Mouse (Mus musculus) heart, adult 2 months (tissue): ENCODE measurements at regions not wholly inside any gene's neighbourhood (a gene's known extent, or its start where the extent isn't known, plus 50 kb on each side); places are given as distances from the start of the nearest gene placed in this dataset.

ENCODE experiments used
- DNase-seq, 2 experiments: peaks; one replicate each; pipeline ENCODE4 v3.0.0; 2021
- H3K27ac ChIP-seq: fragments of 200-600 bp; 2 replicates; pipeline ENCODE4 v1.8.1; 2022
- H3K27me3 ChIP-seq: fragments of 200-500 bp; 2 replicates; pipeline ENCODE4 v1.6.1; 2012; ENCODE audit warnings: mild to moderate bottlenecking, low read length, inconsistent platforms, mixed read lengths; ENCODE audit not compliant: control insufficient read depth, insufficient read depth
- H3K36me3 ChIP-seq: fragments of 200-500 bp; 2 replicates; pipeline ENCODE4 v1.6.1; 2012; ENCODE audit warnings: low read length, inconsistent platforms; ENCODE audit not compliant: control insufficient read depth, insufficient read depth
- H3K4me1 ChIP-seq: fragments of 200-500 bp; 2 replicates; pipeline ENCODE4 v1.6.1; 2011; ENCODE audit warnings: low read length; ENCODE audit not compliant: control insufficient read depth, insufficient read depth
- H3K4me3 ChIP-seq: fragments of 200-600 bp; 2 replicates; pipeline ENCODE4 v1.8.1; 2022
- H3K79me2 ChIP-seq: fragments of 200-500 bp; replicated peaks from 2 replicates; pipeline ENCODE4 v1.6.1; 2012; ENCODE audit warnings: mild to moderate bottlenecking, inconsistent platforms, low read length, moderate library complexity, mixed read lengths; ENCODE audit not compliant: control insufficient read depth, insufficient read depth
- H3K9ac ChIP-seq: fragments of 200-500 bp; 2 replicates; pipeline ENCODE4 v1.6.1; 2012; ENCODE audit warnings: low read depth, mild to moderate bottlenecking, control low read depth, inconsistent platforms, low read length, mixed read lengths
- CTCF ChIP-seq: fragments of 200-600 bp; IDR thresholded peaks from 2 replicates; pipeline ENCODE4 v1.8.1; 2022; ENCODE audit warnings: antibody characterized with exemption, mild to moderate bottlenecking, moderate library complexity
- EP300 ChIP-seq: fragments of 200-500 bp; IDR thresholded peaks from 2 replicates; pipeline ENCODE4 v1.6.1; 2011; ENCODE audit warnings: low read depth, low read length, control low read depth; ENCODE audit not compliant: insufficient read depth
- POLR2A ChIP-seq: fragments of 200-500 bp; IDR thresholded peaks from 2 replicates; pipeline ENCODE4 v1.6.1; 2011; ENCODE audit warnings: mild to moderate bottlenecking, low read depth, low read length, control low read depth; ENCODE audit not compliant: insufficient read depth
- WGBS: fragments of 180-500 bp; shearing (Covaris S2); methylation state at CpG from one replicate; pipeline ENCODE4 v1.1.7; 2018; 5-methylcytosine and 5-hydroxymethylcytosine counted together
- intact Hi-C: fragments of 180-260 bp; cut with DNase I; formaldehyde crosslinking; loops from one replicate; pipeline ENCODE4 v1.15.1; 2025

GRCm38 (mm10) chr15:61007461-61008059 is 84.7 kb upstream of the A1bg start:
- peak in 1 of 2 experiments; percentile 54 for DNase-seq
- TF ChIP-seq EP300 (peak; percentile 79), POLR2A (no peak)
- peaks cover 1% of the 10 kb centered on the region for H3K4me1 ChIP-seq
- H3K4me3 ChIP-seq = no peak overlapping the region
- no peaks in the 10 kb centered on the region for H3K27me3 ChIP-seq
- intact Hi-C loops = loop anchor here (1.0 to 10.0 kb wide), 7 partner anchors 90 to 387 kb away; no protein-coding TSS in a partner anchor
- H3K9ac ChIP-seq = no peak overlapping the region
- H3K79me2 ChIP-seq = no peaks in the 10 kb centered on the region
- peaks cover 7% of the 10 kb centered on the region for H3K36me3 ChIP-seq
- peak overlapping the region; percentile 78 for H3K27ac ChIP-seq
- WGBS = 40% methylated on average over 3 of the region's 3 CpGs

GRCm38 (mm10) chr15:61006608-61007007 is 83.8 kb upstream of the A1bg start:
- Histone ChIP-seq H3K9ac (no peak overlapping the region), H3K36me3 (peaks cover 7% of the 10 kb centered on the region), H3K27me3 (no peaks in the 10 kb centered on the region), H3K27ac (peak overlapping the region; percentile 78), H3K4me3 (no peak overlapping the region), H3K79me2 (no peaks in the 10 kb centered on the region), H3K4me1 (peaks cover 1% of the 10 kb centered on the region)
- DNase-seq = peak; percentile 22 to 53
- intact Hi-C loops = loop anchor here (1.0 to 10.0 kb wide), 7 partner anchors 91 to 388 kb away; no protein-coding TSS in a partner anchor
- TF ChIP-seq POLR2A (no peak), EP300 (no peak), CTCF (no peak)
- WGBS = 29% methylated on average over 4 of the region's 4 CpGs

- H3K9ac ChIP-seq = no peak overlapping the region
- H3K36me3 ChIP-seq = no peaks in the 10 kb centered on the region
- intact Hi-C loops = no loop called here
- H3K4me3 ChIP-seq = no peak overlapping the region
- DNase-seq = no peak
- 76% methylated on average over 4 of the region's 4 CpGs for WGBS
- TF ChIP-seq CTCF (no peak), EP300 (no peak), POLR2A (no peak)
- no peaks in the 10 kb centered on the region for H3K79me2 ChIP-seq
- H3K27me3 ChIP-seq = no peaks in the 10 kb centered on the region
- no peaks in the 10 kb centered on the region for H3K4me1 ChIP-seq
- no peak overlapping the region for H3K27ac ChIP-seq
Measured at GRCm38 (mm10) chr15:60993971-60994690, 71.3 kb upstream of the A1bg start.

GRCm38 (mm10) chr15:60993394-60993793 is 70.6 kb upstream of the A1bg start:
- no peak for DNase-seq
- Histone ChIP-seq H3K4me1 (no peaks in the 10 kb centered on the region), H3K79me2 (no peaks in the 10 kb centered on the region), H3K27ac (no peak overlapping the region), H3K36me3 (no peaks in the 10 kb centered on the region), H3K4me3 (no peak overlapping the region), H3K27me3 (no peaks in the 10 kb centered on the region), H3K9ac (no peak overlapping the region)
- no peak for TF ChIP-seq EP300
- no peak for TF ChIP-seq POLR2A
- TF ChIP-seq CTCF = no peak
- intact Hi-C loops = no loop called here
- 91% methylated on average over 2 of the region's 2 CpGs for WGBS

GRCm38 (mm10) chr15:60982576-60982975 is 59.8 kb upstream of the A1bg start:
- H3K9ac ChIP-seq = no peak overlapping the region
- no peaks in the 10 kb centered on the region for H3K79me2 ChIP-seq
- WGBS = 54% methylated on average over 2 of the region's 2 CpGs
- TF ChIP-seq CTCF (no peak), EP300 (no peak), POLR2A (no peak)
- H3K4me1 ChIP-seq = no peaks in the 10 kb centered on the region
- no peak overlapping the region for H3K27ac ChIP-seq
- no peak for DNase-seq
- intact Hi-C loops = no loop called here
- no peaks in the 10 kb centered on the region for H3K36me3 ChIP-seq
- H3K4me3 ChIP-seq = no peak overlapping the region
- no peaks in the 10 kb centered on the region for H3K27me3 ChIP-seq
